17 mouse cellular contexts compared by ENCODE assay signal in the genomic region with DNA sequence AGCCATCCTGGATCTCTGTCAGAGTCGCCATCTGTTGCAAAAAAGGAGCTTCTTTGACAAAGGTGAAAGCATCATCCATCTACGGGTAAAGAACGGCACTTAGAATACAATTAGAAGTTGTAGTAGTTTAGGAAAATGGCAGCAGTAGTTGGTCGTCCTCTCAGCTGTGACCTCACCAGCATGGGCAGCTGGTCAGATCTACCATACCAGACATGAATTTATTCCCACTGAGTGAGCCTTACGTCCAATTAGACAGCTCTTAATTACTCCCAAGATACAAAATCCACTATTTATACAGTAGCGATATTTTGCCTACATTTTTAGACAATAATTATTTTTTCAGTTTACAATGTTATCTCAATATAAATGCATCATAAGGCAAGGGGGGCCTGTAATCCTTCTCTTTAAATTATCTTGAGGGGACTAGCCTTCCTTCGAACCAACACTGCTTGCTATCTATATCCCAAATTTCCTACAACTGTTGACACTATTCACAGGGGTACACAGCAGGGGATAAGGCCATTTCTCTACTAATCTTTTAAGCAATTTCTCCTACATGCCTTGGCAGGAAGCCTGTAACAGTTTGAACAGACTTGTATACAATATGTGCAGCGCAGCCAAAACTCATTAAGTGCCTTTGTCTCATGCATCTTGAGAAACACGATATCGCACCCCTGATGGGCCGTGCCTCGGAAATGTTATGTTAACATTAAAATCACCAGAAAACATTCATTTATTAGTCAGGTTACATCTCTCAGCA.
DNase-seq lines count a peak whose midpoint lies in the region; ATAC-seq lines count a peak whose summit lies in the region.
"Had no signal": no experiment of that assay in that cellular context is flagged by ENCODE, and none has a peak within 500 bp of the region (broad histone marks: within the 10 kb centered on the region; RNA-seq: fewer than 3 reads in every experiment).

No protein-coding gene starts in this region.

- H3K27me3 ChIP-seq in embryonic facial prominence, embryonic 11.5 days (ENCODE audit: control insufficient read depth, insufficient read depth, low read length), result no peaks in the 10 kb centered on the region
- H3K27me3 ChIP-seq in embryonic facial prominence, embryonic 10.5 days (replicated peaks; ENCODE audit: low read depth, poor library complexity, severe bottlenecking), result no peaks in the 10 kb centered on the region
- H3K27me3 ChIP-seq in lung, embryonic 16.5 days (ENCODE audit: control insufficient read depth, insufficient read depth, low read depth, low read length), result no peaks in the 10 kb centered on the region
- no peaks in the 10 kb centered on the region for H3K27me3 ChIP-seq in forebrain, embryonic 15.5 days
- H3K27me3 ChIP-seq: hindbrain, embryonic 15.5 days had no signal

- no peaks in the 10 kb centered on the region for H3K9me3 ChIP-seq in embryonic facial prominence, embryonic 11.5 days (replicated peaks; ENCODE audit: control insufficient read depth, low read length)
- no peaks in the 10 kb centered on the region for H3K9me3 ChIP-seq in embryonic facial prominence, embryonic 10.5 days
- no peaks in the 10 kb centered on the region for H3K9me3 ChIP-seq in lung, embryonic 16.5 days (ENCODE audit: control insufficient read depth, low read length)
- no peaks in the 10 kb centered on the region for H3K9me3 ChIP-seq in forebrain, embryonic 15.5 days
- H3K9me3 ChIP-seq: G1E; hindbrain, embryonic 15.5 days had no signal

- H3K9ac ChIP-seq in embryonic facial prominence, embryonic 11.5 days (replicated peaks; ENCODE audit: low read length), result no peak overlapping the region
- no peak overlapping the region for H3K9ac ChIP-seq in lung, embryonic 16.5 days (ENCODE audit: low read length)
- H3K9ac ChIP-seq in forebrain, embryonic 15.5 days (replicated peaks), result no peak overlapping the region
- H3K9ac ChIP-seq: hindbrain, embryonic 15.5 days; liver, embryonic 14.5 days had no signal

- H3K4me3 ChIP-seq in embryonic facial prominence, embryonic 11.5 days (ENCODE audit: low read depth, low read length), result no peak overlapping the region
- no peak overlapping the region for H3K4me3 ChIP-seq in embryonic facial prominence, embryonic 10.5 days
- no peak overlapping the region for H3K4me3 ChIP-seq in lung, embryonic 16.5 days (ENCODE audit: low read length)
- H3K4me3 ChIP-seq in forebrain, embryonic 15.5 days, result no peak overlapping the region
- H3K4me3 ChIP-seq: erythroblast, embryonic 14.5 days; hindbrain, embryonic 15.5 days; left cerebral cortex, adult 2 months had no signal

- no peaks in the 10 kb centered on the region for H3K36me3 ChIP-seq in embryonic facial prominence, embryonic 11.5 days (replicated peaks; ENCODE audit: control insufficient read depth, insufficient read depth, low read depth, low read length)
- H3K36me3 ChIP-seq in embryonic facial prominence, embryonic 10.5 days (replicated peaks), result no peaks in the 10 kb centered on the region
- no peaks in the 10 kb centered on the region for H3K36me3 ChIP-seq in lung, embryonic 16.5 days (ENCODE audit: control insufficient read depth, insufficient read depth, low read length)
- no peaks in the 10 kb centered on the region for H3K36me3 ChIP-seq in forebrain, embryonic 15.5 days
- H3K36me3 ChIP-seq: G1E; hindbrain, embryonic 15.5 days had no signal

- no peak overlapping the region for H3K4me2 ChIP-seq in embryonic facial prominence, embryonic 11.5 days (ENCODE audit: low read depth, low read length)
- peak overlapping the region; percentile 25; the same call in 1 of the 2 replicates for H3K4me2 ChIP-seq in lung, embryonic 16.5 days (ENCODE audit: low read depth, low read length)
- no peak overlapping the region for H3K4me2 ChIP-seq in forebrain, embryonic 15.5 days (replicated peaks)
- H3K4me2 ChIP-seq: heart, embryonic 11.5 days; hindbrain, embryonic 15.5 days had no signal

- 86% methylated on average over 12 of the region's 12 CpGs for WGBS in embryonic facial prominence, embryonic 11.5 days
- 85% methylated on average over 12 of the region's 12 CpGs for WGBS in embryonic facial prominence, embryonic 10.5 days
- 56% methylated on average over 12 of the region's 12 CpGs for WGBS in lung, embryonic 16.5 days
- 27% methylated on average over 12 of the region's 12 CpGs for WGBS in forebrain, embryonic 15.5 days

- no peak overlapping the region for H3K27ac ChIP-seq in embryonic facial prominence, embryonic 11.5 days (replicated peaks; ENCODE audit: low read depth, low read length)
- H3K27ac ChIP-seq in embryonic facial prominence, embryonic 10.5 days (replicated peaks), result no peak overlapping the region
- no peak overlapping the region for H3K27ac ChIP-seq in lung, embryonic 16.5 days (ENCODE audit: low read length)
- 0 out of 2 replicates have a peak overlapping the region, but pooled peaks have one; percentile 8 for H3K27ac ChIP-seq in forebrain, embryonic 15.5 days (replicated peaks)
- H3K27ac ChIP-seq: hindbrain, embryonic 15.5 days; left cerebral cortex, adult 2 months; liver, embryonic 14.5 days had no signal

- H3K4me1 ChIP-seq in embryonic facial prominence, embryonic 11.5 days (ENCODE audit: control insufficient read depth, insufficient read depth, low read length), result no peaks in the 10 kb centered on the region
- H3K4me1 ChIP-seq in embryonic facial prominence, embryonic 10.5 days, result no peaks in the 10 kb centered on the region
- 0 out of 2 replicates have a peak, but pooled peaks cover 7% of the 10 kb centered on the region for H3K4me1 ChIP-seq in lung, embryonic 16.5 days (replicated peaks; ENCODE audit: control insufficient read depth, insufficient read depth, low read length)
- peaks cover 17% of the 10 kb centered on the region for H3K4me1 ChIP-seq in forebrain, embryonic 15.5 days
- H3K4me1 ChIP-seq: hindbrain, embryonic 15.5 days had no signal

- DNase-seq in embryonic facial prominence, embryonic 11.5 days (ENCODE audit: low spot score), result peak; percentile 3
- DNase-seq in embryonic facial prominence, embryonic 10.5 days (ENCODE audit: low spot score), result no peak
- no peak for DNase-seq in lung, adult 18-20 months
- DNase-seq in mesoderm, embryonic 11.5 days (ENCODE audit: low read depth, low spot score), result peak; percentile 21
- no peak for DNase-seq in thymus, postnatal 4 days
- DNase-seq: cerebellum, postnatal 25 days; gastrocnemius, postnatal 10 days; kidney, postnatal 4 days had no signal

- ATAC-seq in embryonic facial prominence, embryonic 11.5 days (replicated peaks; ENCODE audit: insufficient number of reproducible peaks, low FRiP score, low TSS enrichment, low read depth), result no peak
- peak; percentile 89 for ATAC-seq in lung, embryonic 16.5 days (ENCODE audit: low read depth)
- peak; percentile 90 for ATAC-seq in forebrain, embryonic 15.5 days (replicated peaks)
- no peak for ATAC-seq in monocyte, adult 5-6 weeks (replicated peaks; ENCODE audit: insufficient number of reproducible peaks, low FRiP score, low TSS enrichment, poor library complexity, severe bottlenecking)

Comparison
In these comparisons a context has a peak if more than half of its experiments do, and no peak if none do; other contexts are left out.
1. DNase-seq: peak in embryonic facial prominence, embryonic 11.5 days (single experiment) and mesoderm, embryonic 11.5 days (single experiment); none in embryonic facial prominence, embryonic 10.5 days (single experiment), lung, adult 18-20 months (0 of 2) and thymus, postnatal 4 days (single experiment).
2. ATAC-seq: peak in lung, embryonic 16.5 days (single experiment) and forebrain, embryonic 15.5 days (single experiment); none in embryonic facial prominence, embryonic 11.5 days (single experiment) and monocyte, adult 5-6 weeks (single experiment).